Mouse (Mus musculus) layer of hippocampus, adult 8-10 months (tissue): ENCODE measurements around the gene Cys1. TPM values are rescaled to one million over a fixed set of nuclear protein-coding genes. Genes with fewer than 3 reads are reported as not detected.
A peak's percentile ranks its signal among the peaks of the same experiment; 100 is the strongest.
"Not testable (repeated sequence)": the region's sequence is repeated elsewhere in the genome, so short reads cannot be mapped to it uniquely, and the experiment has no call there.

Experiments used
- DNase-seq, 2 experiments: peaks; one replicate each; pipeline ENCODE4 v3.0.0; 2022; ENCODE audit warnings: low spot score in 2 of 2
- total RNA-seq, 4 experiments: library from RNA; stranded (reverse); gene quantifications; 2 replicates each; pipeline ENCODE4 v1.2.4; 2022

Cys1 gene
- 10 to 100 TPM; 13.5 to 35.1 (median 25.8) TPM for total RNA-seq

- no peak for DNase-seq
Observed at GRCm38 (mm10) chr12:24681286-24682023, at the start of gene Cys1. TSS of gene Cys1 (minus strand) at chr12:24681813.

GRCm38 (mm10) chr12:24724369-24724768 is 42.8 kb upstream of the Cys1 start:
- DNase-seq = no peak

GRCm38 (mm10) chr12:24723859-24724258 is 42.2 kb upstream of the Cys1 start:
- no peak for DNase-seq

DNA sequence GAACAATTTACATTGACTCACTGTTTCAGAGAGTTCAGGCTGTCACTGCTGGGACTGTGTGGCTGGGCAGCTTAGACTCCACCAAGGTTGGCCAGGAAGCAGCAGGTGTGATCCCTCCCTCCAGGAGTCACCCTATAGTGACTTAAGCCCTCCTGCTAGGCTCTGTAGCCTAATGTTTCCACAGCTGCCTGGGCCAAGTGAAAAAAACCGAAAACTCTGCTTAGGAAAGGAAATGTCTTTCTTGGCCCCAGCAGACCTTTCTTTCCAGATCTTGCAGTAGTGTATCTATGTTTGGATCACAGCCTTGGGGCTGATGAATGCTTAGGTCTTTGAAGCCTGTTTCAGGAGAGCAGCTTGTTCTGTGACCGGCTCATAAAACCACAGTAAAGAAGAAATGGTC is 41.8 kb upstream of the Cys1 start:
- no peak for DNase-seq

DNA sequence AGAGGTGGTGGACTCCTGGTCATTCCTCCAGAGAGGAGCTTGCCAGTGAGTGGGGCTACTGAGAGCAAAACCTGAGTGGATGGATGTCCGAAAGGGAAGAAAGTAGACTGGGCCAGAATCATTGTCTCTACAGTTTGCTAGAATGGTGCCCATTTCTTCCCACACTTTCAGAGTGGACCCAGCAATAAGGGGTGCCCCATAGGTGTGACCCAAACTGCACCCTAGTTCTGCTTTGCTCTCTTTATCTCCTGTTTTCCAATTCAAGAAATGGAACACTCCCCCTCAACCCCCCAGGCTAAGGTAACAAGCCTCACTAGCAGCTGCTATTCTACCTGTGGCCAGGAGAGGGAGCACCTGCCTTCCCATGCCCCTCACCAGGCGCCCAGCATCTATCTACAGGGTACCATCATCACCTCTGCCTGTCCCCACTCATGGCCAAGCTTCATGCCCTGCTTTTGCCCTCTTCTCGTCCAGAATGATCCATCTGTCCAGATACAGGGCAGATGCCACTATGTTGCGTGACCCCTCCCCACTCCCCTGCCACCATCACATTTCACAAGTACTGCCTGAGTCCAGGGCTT is 35.2 kb upstream of the Cys1 start:
- DNase-seq = peak in 1 of 2 experiments; percentile 52

DNA sequence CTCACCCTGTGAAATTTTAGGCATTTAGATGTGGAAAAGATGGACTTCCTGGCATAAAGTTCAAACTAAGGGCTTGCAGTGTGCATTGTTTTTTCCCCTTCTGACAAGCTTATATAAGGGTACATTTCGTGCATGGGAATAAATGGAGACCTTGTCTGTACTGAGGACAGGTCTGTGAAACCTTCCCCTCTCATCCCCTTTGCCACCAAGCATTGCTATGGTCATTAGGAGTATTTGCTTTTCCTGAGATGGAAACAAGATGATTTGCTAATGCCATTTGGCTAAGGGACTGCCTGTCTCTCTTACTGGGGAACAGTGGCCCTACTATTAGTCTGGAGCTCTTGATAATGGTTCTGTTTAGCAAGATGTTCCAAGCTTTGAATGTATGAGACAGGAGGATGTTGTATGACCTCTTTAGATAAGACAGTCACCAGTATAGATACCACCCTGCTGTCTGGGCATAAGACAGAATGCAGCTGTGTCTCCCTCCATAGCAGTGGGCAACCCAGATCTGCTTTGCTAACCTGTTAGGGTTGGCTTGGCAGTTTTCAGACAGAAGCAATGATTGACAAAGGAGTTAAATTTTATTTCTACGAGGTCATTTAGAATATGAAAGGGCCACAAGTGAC is 33.8 kb upstream of the Cys1 start:
- DNase-seq = no peak

DNA sequence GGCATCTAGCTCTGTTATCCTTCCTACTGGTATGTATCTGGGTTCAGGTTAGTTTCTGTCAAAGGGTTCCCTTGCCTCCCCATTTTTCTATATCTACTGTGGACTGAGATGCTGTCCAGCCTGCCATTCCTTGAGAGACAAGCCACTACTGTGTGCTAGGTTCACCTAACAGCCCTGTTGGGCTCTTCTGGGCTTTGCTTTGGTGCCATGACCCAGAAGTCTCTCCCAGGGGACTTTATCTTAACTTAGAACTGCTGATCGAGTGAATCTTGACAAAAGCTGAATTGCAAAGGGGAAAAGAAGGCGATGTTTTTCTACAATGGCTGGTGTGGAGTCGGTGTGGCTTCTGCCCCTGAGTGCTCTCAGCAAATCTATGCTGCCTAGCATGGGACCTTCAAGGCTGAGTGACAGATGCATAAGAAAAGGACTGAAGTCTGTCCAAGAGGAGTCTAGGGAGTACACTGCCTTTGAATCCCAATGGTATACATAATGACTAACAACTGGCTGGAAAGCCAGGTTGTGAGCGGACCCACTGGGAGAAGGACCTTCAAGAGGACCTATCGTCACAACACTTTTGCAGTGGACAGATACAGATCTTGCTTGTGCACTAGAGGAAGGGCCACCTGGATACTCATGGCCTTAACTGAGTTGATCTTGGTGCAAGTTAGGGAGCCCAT is 33.1 kb upstream of the Cys1 start:
- DNase-seq = no peak

DNA sequence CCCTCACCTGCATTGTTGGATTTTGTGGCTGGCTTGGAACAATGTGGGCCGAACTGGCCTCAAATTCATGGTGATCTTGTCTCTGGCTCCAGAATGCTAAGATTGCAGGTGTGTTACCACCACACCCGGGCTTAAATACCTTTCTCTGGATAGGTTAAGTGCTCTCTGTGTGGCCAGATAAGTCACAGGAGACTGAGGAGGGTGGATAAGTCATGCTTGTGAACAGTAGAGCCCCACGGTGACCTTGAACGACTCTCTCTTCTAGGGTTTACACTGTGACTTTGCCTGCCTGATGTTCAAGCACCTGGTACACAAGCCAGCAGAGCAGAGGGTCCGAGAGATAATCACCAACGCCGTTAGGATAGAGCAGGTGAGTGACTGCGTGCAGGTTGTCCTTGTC is 30.8 kb upstream of the Cys1 start:
- DNase-seq = no peak

GRCm38 (mm10) chr12:24710672-24711071 is 29.1 kb upstream of the Cys1 start:
- DNase-seq = no peak

DNA sequence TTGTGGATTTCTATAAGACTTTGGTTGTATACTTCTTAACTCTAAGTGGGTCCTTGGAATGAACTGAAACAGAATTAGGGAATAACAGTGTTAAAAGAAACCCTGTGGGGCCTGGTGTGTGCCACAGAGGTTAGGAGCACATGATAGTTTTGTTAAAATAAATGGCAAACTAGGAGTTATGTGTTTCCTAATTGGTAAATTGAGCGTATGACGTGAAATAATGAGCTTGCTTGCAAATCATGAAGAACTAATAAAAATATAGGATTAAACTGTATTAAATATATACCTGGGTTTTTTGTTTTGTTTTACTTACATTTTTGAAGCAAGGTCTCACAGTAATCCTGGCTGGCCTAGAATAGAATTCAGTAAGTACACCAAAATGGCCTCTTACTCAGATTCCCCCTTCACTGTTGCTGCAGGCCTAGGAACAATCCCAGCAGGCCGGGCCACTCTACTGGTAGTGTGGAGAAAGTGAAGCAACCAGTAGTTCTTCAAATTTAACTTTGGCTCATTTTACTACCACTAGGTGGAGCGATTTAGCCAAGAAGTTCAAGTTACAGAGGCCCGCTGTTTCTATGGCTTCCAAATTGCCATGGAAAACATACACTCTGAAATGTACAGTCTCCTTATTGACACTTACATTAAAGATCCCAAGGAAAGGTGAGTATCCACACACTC is 28.4 kb upstream of the Cys1 start:
- no peak for DNase-seq

DNA sequence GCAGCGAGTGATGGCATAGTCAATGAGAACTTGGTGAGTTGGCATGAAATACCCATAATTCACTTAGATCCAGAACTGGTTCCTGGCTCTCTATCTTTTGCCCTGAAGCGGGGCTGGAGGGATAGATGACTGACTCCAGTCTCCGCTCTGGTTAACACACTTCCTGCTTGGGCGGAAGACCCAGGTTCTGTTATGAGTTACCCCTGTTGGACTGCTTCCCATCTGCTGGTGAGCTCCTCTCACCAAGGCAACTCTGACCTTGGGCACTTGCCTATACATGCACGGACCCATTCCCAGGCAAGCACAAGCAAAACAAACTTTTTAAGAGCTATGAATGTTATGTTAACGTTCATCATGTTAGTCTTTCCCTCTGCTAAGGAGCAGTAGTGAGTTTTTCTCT is 27.8 kb upstream of the Cys1 start:
- no peak for DNase-seq

- no peak for DNase-seq
Observed at GRCm38 (mm10) chr12:24708824-24709218, 27.2 kb upstream of the Cys1 start.

GRCm38 (mm10) chr12:24707954-24708823 is 26.6 kb upstream of the Cys1 start, which contains the start of gene Rrm2:
TSS of gene Rrm2 (plus strand) at chr12:24708241.
- DNase-seq = peak; percentile 72 to 88

DNA sequence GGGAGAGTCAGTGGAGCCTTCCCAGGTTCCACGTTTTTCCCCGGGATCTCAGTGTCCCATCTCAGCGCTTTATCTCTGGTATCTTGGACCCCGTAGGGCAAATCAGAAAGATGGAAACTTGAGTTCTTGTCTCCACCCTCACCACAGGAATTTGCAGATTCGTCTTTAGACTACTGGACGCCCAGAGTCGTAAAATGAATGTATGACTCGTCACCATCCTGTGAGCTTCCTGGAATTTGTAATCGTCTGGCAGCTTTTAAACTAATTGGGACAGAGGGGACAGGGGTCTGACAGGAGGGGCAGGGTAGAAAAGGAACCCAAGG is 25.8 kb upstream of the Cys1 start:
- no peak for DNase-seq

DNA sequence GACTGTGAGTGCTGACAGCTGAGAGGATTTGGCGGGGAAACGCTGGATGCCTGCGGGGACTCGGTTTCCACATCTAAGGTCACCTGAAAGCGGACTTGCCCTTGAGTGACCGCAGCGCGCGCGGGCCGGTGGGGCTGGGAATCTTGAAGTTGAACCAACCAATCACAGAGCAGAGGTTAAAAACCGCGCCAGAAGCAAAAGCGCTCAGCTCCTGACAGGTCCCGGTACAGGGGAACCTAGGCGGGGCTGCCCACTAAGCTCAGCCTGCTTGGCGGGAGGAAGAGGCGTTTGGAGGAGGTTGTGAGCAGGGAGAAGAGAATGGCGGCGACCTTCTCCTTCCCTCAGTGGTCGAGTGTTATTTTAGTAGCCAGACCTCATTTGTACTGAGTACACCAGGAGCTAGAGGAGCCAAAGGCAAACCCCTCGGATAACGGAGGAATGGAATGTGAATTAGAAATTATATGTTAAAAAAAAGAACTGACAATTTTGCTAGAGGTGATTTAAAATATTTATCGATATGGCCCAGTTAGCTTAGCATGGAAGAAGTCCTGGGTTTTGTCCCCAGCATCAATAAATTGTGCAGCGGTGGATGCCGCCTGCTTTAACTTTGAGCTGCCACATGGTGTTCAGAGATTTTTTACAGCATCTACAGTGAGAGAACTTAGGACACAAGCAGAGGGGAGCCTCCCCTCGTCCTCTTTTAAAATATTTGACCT is 25.3 kb upstream of the Cys1 start:
- no peak for DNase-seq

DNA sequence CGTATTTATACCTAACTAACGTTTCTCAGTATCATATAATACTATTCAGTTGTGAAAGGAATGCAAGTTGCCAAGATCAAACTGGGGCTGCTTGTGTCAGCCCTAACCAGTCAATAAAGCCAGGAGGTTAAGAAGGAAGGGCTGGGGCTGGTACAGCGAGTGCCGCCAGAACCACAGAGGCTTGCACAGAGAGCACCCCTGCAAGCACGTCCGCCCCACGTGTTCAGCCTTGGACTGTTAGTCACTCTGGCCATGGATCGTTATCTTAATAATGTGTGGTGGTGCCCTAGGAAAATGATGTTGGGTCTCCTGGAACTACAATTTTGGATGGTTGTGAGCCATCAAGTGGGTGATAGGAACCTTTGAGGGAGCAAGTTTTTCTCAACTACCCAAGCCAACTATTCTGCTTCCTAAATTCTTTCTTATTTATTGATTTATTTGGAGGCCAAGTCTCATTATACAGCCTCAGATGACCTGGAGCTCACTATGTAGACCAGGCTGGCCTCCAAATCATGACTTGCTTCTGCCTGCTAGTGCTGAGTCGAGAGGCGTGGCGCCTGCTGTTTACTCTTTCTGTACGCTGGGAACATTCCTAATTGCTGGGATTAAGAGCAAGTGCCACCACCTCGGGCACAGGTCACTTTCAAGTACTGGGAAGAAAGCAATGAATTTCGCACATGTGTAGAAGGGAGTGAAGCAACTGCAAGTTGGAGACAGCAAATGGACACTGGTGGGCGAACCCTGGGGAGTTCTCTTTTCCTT is 24.1 kb upstream of the Cys1 start:
- DNase-seq = no peak

- DNase-seq = no peak
Observed at GRCm38 (mm10) chr12:24703013-24703412, 21.4 kb upstream of the Cys1 start.

DNA sequence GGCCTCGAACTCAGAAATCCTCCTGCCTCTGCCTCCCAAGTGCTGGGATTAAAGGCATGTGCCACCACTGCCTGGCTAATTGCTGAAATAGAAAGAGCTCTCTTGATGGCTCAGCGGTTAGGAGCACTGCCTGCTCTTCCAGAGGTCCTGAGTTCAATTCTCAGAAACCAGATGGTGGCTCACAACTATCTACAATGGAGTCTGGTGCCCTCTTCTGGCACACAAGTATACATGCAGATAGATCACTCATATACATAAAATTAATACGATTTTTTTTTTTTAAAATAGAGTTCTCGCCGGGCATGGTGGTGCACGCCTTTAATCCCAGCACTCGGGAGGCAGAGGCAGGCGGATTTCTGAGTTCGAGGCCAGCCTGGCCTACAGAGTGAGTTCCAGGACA is 20.0 kb upstream of the Cys1 start:
- not testable (repeated sequence) for DNase-seq

- DNase-seq = no peak
Observed at GRCm38 (mm10) chr12:24699578-24699977, 18.0 kb upstream of the Cys1 start.
